Mouse (Mus musculus) G1E (cell line): ENCODE data around the gene Ccl11.

Experiments used
- CTCF ChIP-seq: IDR thresholded peaks from 2 replicates; pipeline ENCODE4 v1.5.1; 2012; ENCODE audit warnings: low read depth, low read length, inconsistent platforms, mixed read lengths
- GATA1 ChIP-seq: IDR thresholded peaks from 2 replicates; pipeline ENCODE4 v1.6.1; 2012; ENCODE audit warnings: borderline replicate concordance, low read length, inconsistent platforms, mixed read lengths
- POLR2AphosphoS5 ChIP-seq: IDR thresholded peaks from 2 replicates; pipeline ENCODE4 v1.6.1; 2012; ENCODE audit warnings: low read depth, low read length, inconsistent platforms; ENCODE audit not compliant: insufficient replicate concordance
- TAL1 ChIP-seq: conservative IDR thresholded peaks from 2 replicates; pipeline ENCODE4 v1.6.1; 2012; ENCODE audit warnings: low read depth, low read length, inconsistent platforms, mixed read lengths

- no peak for TF ChIP-seq CTCF
- TF ChIP-seq TAL1, result no peak
- TF ChIP-seq GATA1, result no peak
- TF ChIP-seq POLR2AphosphoS5, result no peak
These were observed 21.8 kb upstream of the Ccl11 start for GRCm38 (mm10) chr11:82035857-82036256.
